Mouse (Mus musculus) erythroblast, embryonic 14.5 days (primary cell): Measurements from ENCODE around the gene Slc6a16. TPM values are rescaled to one million over a fixed set of nuclear protein-coding genes. Genes with fewer than 3 reads are reported as not detected.

Experiments used
- H3K27me3 ChIP-seq: 2 replicates; pipeline ENCODE4 v1.6.1; 2012; ENCODE audit warnings: inconsistent platforms; ENCODE audit not compliant: control insufficient read depth
- H3K36me3 ChIP-seq: 2 replicates; pipeline ENCODE4 v1.6.1; 2012; ENCODE audit warnings: mild to moderate bottlenecking, inconsistent platforms; ENCODE audit not compliant: control insufficient read depth
- H3K4me1 ChIP-seq: 2 replicates; pipeline ENCODE4 v1.6.1; 2012; ENCODE audit warnings: inconsistent platforms; ENCODE audit not compliant: control insufficient read depth
- H3K4me3 ChIP-seq: replicated peaks from 2 replicates; pipeline ENCODE3; 2012; ENCODE audit warnings: moderate library complexity, mild to moderate bottlenecking, inconsistent platforms
- H3K9me3 ChIP-seq: 2 replicates; pipeline ENCODE4 v1.6.1; 2012; ENCODE audit warnings: low read length, inconsistent platforms, mixed read lengths; ENCODE audit not compliant: control insufficient read depth
- GATA1 ChIP-seq: IDR thresholded peaks from 2 replicates; pipeline ENCODE4 v1.6.1; 2012; ENCODE audit warnings: low read length, inconsistent platforms, mixed read lengths
- TAL1 ChIP-seq: IDR thresholded peaks from 3 replicates; pipeline ENCODE4 v1.6.1; 2012; ENCODE audit warnings: low read length, inconsistent platforms, mixed read lengths
- polyA plus RNA-seq: library from polyadenylated mRNA; stranded (reverse); fragments of >175 nt; gene quantifications from 2 replicates; pipeline ENCODE4 v1.2.3, GENCODE M21; 2012

Slc6a16 gene
- not detected in 2 replicates for polyA plus RNA-seq

- TF ChIP-seq TAL1 (no peak), GATA1 (no peak)
Observed at GRCm38 (mm10) chr7:45240633-45241388, at the start of gene Slc6a16. Gene Slc6a16 (plus strand): TSS chr7:45241085.

DNA sequence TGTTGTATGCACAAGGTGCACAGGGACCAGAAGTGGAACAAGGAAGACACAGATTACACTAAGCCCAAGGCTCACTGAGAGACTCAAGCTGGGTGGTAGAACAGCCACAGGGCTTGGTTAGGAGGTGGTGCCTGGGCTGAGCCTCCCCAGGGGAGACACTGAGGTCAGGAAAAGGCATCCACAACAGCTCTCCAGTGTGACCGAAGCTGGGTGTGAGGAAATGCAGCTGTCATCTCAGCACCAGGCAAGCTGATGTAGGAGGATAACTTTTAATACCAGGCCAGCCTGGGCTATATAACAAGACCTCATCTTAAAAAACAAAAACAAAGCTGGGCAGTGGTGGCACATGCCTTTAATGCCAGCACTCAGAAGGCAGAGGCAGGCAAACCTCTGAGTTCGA, 49.7 kb upstream of the Slc6a16 start:
- Histone ChIP-seq H3K9me3 (no peaks in the 10 kb centered on the region), H3K27me3 (peaks cover 61% of the 10 kb centered on the region), H3K36me3 (no peaks in the 10 kb centered on the region), H3K4me1 (no peaks in the 10 kb centered on the region), H3K4me3 (no peak overlapping the region)
- TF ChIP-seq GATA1: no peak
- TF ChIP-seq TAL1: no peak

More at GRCm38 (mm10) chr7:45240633-45241388, at the start of gene Slc6a16:
- Histone ChIP-seq H3K27me3 (peaks cover 12% of the 10 kb centered on the region), H3K9me3 (no peaks in the 10 kb centered on the region), H3K4me1 (peaks cover 23% of the 10 kb centered on the region), H3K4me3 (no peak within 1 kb of the TSS), H3K36me3 (no peaks in the 10 kb centered on the region)

GRCm38 (mm10) chr7:45191803-45192363, 49.0 kb upstream of the Slc6a16 start:
- TF ChIP-seq TAL1 (no peak), GATA1 (no peak)
- H3K4me3 ChIP-seq: no peak overlapping the region
- H3K9me3 ChIP-seq: no peaks in the 10 kb centered on the region
- peaks cover 54% of the 10 kb centered on the region for H3K27me3 ChIP-seq
- no peaks in the 10 kb centered on the region for H3K4me1 ChIP-seq
- no peaks in the 10 kb centered on the region for H3K36me3 ChIP-seq

- H3K36me3 ChIP-seq: no peaks in the 10 kb centered on the region
- peaks cover 51% of the 10 kb centered on the region for H3K27me3 ChIP-seq
- H3K4me1 ChIP-seq: no peaks in the 10 kb centered on the region
- TF ChIP-seq TAL1 (no peak), GATA1 (no peak)
- H3K9me3 ChIP-seq: no peaks in the 10 kb centered on the region
- no peak overlapping the region for H3K4me3 ChIP-seq
Observed at GRCm38 (mm10) chr7:45192585-45193310, 48.1 kb upstream of the Slc6a16 start.

DNA sequence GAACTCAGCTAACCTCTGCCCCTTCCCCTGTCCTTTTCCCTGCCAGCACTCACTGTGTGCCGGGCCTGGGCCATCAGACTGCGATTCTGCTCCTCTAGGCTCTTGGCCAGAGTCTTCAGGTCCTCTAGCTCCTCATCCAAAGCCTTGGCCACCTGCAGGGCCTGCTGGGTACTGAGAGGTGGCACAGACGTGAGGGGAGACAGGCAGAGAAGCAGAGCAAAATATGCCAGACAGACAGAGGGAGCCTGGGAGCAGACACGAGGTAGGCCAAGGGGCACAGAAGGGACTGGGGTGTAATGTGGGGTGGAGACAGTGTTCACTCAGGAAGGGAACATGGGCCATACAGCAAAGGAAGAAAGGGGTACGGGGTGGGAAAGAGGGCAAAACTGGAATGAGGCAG, 47.5 kb upstream of the Slc6a16 start:
- no peaks in the 10 kb centered on the region for H3K9me3 ChIP-seq
- no peaks in the 10 kb centered on the region for H3K4me1 ChIP-seq
- TF ChIP-seq GATA1: no peak
- TF ChIP-seq TAL1: no peak
- H3K36me3 ChIP-seq: no peaks in the 10 kb centered on the region
- H3K27me3 ChIP-seq: peaks cover 45% of the 10 kb centered on the region
- H3K4me3 ChIP-seq: no peak overlapping the region

DNA sequence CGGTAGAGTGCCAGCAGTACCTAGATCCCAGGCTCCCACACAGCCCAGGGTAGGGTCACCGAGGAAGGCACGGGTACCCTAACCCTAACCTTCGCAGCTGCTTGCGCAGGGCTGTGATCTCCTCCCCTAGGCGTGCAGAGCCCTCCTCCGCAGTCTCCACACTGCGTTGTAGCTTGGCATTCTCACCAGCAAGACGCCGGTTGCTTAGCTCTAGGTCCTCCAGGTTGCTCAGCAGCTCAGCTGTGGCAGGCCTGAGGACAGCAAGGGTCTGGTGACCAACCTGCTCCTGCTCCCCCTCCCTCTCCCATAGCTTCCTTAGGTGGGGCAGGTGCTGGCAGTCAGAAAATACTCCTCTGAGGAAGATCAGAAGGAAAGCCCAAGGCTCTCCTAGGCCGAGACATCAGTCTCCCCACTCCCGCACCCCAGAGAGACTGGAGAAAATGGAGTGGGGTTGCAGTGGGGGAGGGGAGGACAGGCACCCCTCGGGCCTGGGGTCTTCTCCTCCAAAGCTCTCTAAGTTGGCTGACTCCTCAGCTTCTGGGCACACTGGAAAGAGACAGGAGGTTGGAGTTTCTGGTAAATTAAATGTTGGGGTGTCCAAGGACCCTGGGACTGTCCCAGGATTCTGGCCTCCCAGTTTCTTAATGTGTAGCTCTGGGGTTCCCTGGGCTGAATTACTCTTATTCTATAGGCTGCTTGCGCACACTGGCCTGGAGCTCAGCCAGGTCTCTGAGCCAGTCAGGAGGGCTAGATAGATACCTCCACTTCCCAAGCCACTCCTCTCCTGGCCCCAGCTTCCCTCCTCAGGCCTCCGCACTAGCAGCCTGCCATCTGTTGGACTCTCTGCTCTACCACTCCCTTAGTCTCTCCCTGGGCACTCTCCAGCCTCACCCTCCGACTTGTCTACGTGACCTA, 46.8 kb upstream of the Slc6a16 start:
- TF ChIP-seq TAL1: no peak
- no peak for TF ChIP-seq GATA1
- no peaks in the 10 kb centered on the region for H3K36me3 ChIP-seq
- peaks cover 38% of the 10 kb centered on the region for H3K27me3 ChIP-seq
- H3K4me1 ChIP-seq: no peaks in the 10 kb centered on the region
- no peak overlapping the region for H3K4me3 ChIP-seq
- no peaks in the 10 kb centered on the region for H3K9me3 ChIP-seq

DNA sequence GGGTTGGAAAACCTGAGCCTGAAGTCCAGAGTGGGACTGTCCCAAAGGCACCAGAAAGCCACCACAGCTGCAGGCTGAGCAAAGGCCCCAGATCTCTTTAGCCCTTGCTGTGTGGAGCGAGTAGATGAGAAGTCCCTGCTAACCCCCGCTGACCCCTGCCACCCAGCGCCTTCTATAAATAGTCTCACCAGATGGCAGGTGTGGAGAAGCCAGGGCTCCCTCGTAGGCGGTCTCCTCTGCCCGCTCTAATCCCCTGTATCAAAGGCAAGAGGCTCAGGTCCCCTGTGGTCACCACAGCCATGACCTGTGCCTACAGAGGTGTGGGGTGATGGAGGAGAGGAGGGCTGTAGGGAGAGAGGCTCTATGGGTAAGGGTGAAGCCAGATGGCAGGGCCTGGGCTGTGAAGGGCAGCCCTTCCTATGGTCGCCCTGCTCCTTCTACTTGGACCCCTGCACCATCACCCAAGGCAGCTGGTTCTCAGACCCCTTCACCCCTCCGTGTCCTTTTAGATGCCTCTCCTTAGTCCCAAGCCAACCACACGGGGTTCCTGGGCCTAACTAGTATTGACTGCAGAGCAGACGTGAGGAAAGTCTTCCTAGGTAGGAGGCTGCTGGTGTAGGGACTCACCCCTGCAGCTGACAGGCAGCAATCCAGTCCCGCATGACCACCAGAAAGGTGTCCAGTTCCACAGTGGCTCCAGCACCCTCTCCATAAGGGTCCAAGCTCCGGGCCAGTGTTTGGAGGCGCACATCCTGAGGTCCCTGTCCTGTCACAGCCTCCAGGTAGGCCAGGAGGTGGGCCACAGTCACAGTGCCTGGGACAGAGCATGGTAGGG, 45.3 kb upstream of the Slc6a16 start:
- Histone ChIP-seq H3K4me3 (no peak overlapping the region), H3K4me1 (no peaks in the 10 kb centered on the region), H3K9me3 (no peaks in the 10 kb centered on the region), H3K36me3 (no peaks in the 10 kb centered on the region), H3K27me3 (peaks cover 27% of the 10 kb centered on the region)
- TF ChIP-seq TAL1 (no peak), GATA1 (no peak)

DNA sequence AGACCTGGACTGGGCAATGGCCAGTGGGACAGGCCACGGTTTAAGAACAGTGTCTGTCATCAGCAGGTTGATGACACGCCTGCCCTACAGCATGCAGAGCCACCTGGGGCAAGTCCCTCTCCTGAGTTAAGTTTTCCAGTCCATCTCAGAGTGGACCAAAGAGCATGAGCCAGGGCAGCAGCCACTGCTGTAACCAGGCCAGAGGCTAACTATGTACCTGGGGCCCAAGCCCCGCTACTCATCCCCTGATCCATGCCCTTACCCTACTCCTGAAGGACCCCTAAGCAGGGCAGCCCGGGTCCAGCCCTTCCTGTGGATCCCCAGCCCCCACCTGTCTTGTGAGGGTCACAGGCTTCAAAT, 44.7 kb upstream of the Slc6a16 start:
- H3K4me1 ChIP-seq: no peaks in the 10 kb centered on the region
- H3K36me3 ChIP-seq: no peaks in the 10 kb centered on the region
- no peak for TF ChIP-seq TAL1
- TF ChIP-seq GATA1: no peak
- H3K4me3 ChIP-seq: no peak overlapping the region
- H3K9me3 ChIP-seq: no peaks in the 10 kb centered on the region
- H3K27me3 ChIP-seq: peaks cover 22% of the 10 kb centered on the region
